Mouse (Mus musculus) myocyte (in vitro differentiated cells): ENCODE measurements around the gene Ptprt. TPM values are rescaled to one million over a fixed set of nuclear protein-coding genes. Genes with fewer than 3 reads are reported as not detected.

Source experiments
- H3K27me3 ChIP-seq: one replicate; pipeline ENCODE4 v1.6.1; 2011; ENCODE audit not compliant: control insufficient read depth, insufficient read depth, insufficient read length
- H3K36me3 ChIP-seq: one replicate; pipeline ENCODE4 v1.6.1; 2011; ENCODE audit not compliant: control insufficient read depth, insufficient read depth
- H3K4me2 ChIP-seq: one replicate; pipeline ENCODE4 v1.6.1; 2011; ENCODE audit warnings: low read depth, control low read depth
- H3K4me3 ChIP-seq: one replicate; pipeline ENCODE4 v1.5.1; 2011; ENCODE audit warnings: mild to moderate bottlenecking, control low read depth, moderate library complexity
- H3K79me2 ChIP-seq: one replicate; pipeline ENCODE4 v1.6.1; 2011; ENCODE audit not compliant: control insufficient read depth, insufficient read depth
- H3ac ChIP-seq: one replicate; pipeline ENCODE4 v1.6.1; 2011; ENCODE audit not compliant: control insufficient read depth, insufficient read length
- CEBPB ChIP-seq: IDR thresholded peaks from 2 replicates; pipeline ENCODE4 v1.6.1; 2011; ENCODE audit warnings: mild to moderate bottlenecking, moderate library complexity; ENCODE audit not compliant: poor library complexity, insufficient read depth, severe bottlenecking
- E2F4 ChIP-seq: IDR thresholded peaks from one replicate; pipeline ENCODE4 v1.6.1; 2011; ENCODE audit warnings: mild to moderate bottlenecking, control low read depth, moderate library complexity; ENCODE audit not compliant: insufficient read depth
- MAX ChIP-seq: IDR thresholded peaks from one replicate; pipeline ENCODE4 v1.6.1; 2011; ENCODE audit warnings: low read depth, mild to moderate bottlenecking, control low read depth
- MYOD1 ChIP-seq, 3 experiments: IDR thresholded peaks; one replicate each; pipeline ENCODE4 v1.6.1; 2011; ENCODE audit warnings: control low read depth in 2 of 3, low read depth in 2 of 3, mild to moderate bottlenecking in 2 of 3, moderate library complexity in 1 of 3; ENCODE audit not compliant: insufficient read length in 2 of 3, control insufficient read depth in 1 of 3
- MYOG ChIP-seq, 3 experiments: IDR thresholded peaks; one replicate each; pipeline ENCODE4 v1.6.1; 2011; ENCODE audit warnings: control low read depth in 2 of 3, low read depth in 2 of 3, mild to moderate bottlenecking in 2 of 3; ENCODE audit not compliant: insufficient read length in 2 of 3, control insufficient read depth in 1 of 3, insufficient read depth in 1 of 3
- POLR2A ChIP-seq: IDR thresholded peaks from one replicate; pipeline ENCODE4 v1.6.1; 2011; ENCODE audit warnings: low read depth, mild to moderate bottlenecking, control low read depth, moderate library complexity; ENCODE audit not compliant: insufficient read length
- POLR2AphosphoS2 ChIP-seq: IDR thresholded peaks from one replicate; pipeline ENCODE4 v1.6.1; 2011; ENCODE audit warnings: low read depth, control low read depth; ENCODE audit not compliant: insufficient read length
- REST ChIP-seq: IDR thresholded peaks from one replicate; pipeline ENCODE4 v1.6.1; 2011; ENCODE audit warnings: mild to moderate bottlenecking, control low read depth, moderate library complexity; ENCODE audit not compliant: insufficient read depth, insufficient read length
- SRF ChIP-seq: IDR thresholded peaks from one replicate; pipeline ENCODE4 v1.6.1; 2011; ENCODE audit warnings: low read depth; ENCODE audit not compliant: control insufficient read depth, insufficient read length
- TCF12 ChIP-seq: IDR thresholded peaks from one replicate; pipeline ENCODE4 v1.6.1; 2011; ENCODE audit warnings: mild to moderate bottlenecking, control low read depth; ENCODE audit not compliant: poor library complexity, insufficient read depth, severe bottlenecking
- TCF3 ChIP-seq: IDR thresholded peaks from one replicate; pipeline ENCODE4 v1.6.1; 2011; ENCODE audit warnings: low read depth, control low read depth; ENCODE audit not compliant: insufficient read length
- USF1 ChIP-seq: IDR thresholded peaks from one replicate; pipeline ENCODE4 v1.6.1; 2011; ENCODE audit warnings: low read depth, mild to moderate bottlenecking, control low read depth, moderate library complexity
- polyA plus RNA-seq: library from polyadenylated mRNA; unstranded; fragments of >200 nt; fragmentation: generic; extraction: Trizol; gene quantifications from one replicate; pipeline ENCODE4 v1.2.1, GENCODE M21; 2012; ENCODE audit warnings: missing spikeins

Ptprt gene
- polyA plus RNA-seq, 1 experiment, result 0.08 TPM

DNA sequence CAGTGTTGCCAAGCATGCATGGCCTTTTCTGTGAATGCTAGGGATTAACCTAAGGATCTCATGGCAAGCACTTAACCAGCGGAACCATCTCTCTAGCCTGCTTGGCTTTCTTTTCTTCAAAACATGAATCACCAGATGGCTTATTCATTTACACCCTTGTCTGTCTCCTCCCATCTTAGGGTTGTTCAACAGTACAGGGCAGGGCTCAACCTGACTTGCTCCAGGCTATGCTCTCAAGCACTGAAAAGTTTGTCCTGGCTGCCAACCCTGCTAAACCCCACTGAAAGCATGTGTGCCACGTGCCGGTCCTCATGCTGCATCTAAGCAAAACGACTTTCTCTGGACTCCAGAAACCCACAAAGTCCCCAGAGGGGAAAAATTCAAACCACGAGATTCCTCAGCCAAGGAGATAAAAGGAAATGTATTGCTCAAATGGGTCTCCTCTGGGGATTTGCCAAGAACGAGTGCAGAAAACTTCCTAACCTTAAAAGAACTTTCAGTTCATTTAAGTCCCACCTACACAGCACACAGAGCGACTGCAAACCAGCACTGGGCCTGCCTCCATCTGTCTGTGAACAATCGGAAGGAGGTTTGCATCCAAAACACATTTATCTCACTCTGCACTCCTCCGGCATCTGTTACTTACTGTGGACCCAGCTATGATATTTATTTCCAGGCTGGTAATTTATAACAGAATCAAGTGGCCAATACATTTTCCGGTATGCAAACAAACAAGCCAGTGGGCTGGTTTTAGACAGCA lies 1090.5 kb downstream of the Ptprt start:
- Histone ChIP-seq H3ac (no peak overlapping the region), H3K27me3 (no peaks in the 10 kb centered on the region), H3K4me2 (peak overlapping the region; percentile 38), H3K36me3 (no peaks in the 10 kb centered on the region), H3K4me3 (no peak overlapping the region), H3K79me2 (no peaks in the 10 kb centered on the region)
- TF ChIP-seq SRF (no peak), POLR2AphosphoS2 (no peak), REST (no peak), TCF12 (no peak), USF1 (no peak), TCF3 (no peak), CEBPB (no peak), MAX (no peak), MYOD1 (IDR thresholded peaks at IDR 0.05; ENCODE audit: control insufficient read depth in 1 of 3, insufficient read length in 2 of 3, low read depth in 2 of 3) (no peak), E2F4 (no peak)

- no peak overlapping the region for H3K4me3 ChIP-seq
- no peaks in the 10 kb centered on the region for H3K27me3 ChIP-seq
- no peak overlapping the region for H3K4me2 ChIP-seq
- no peaks in the 10 kb centered on the region for H3K36me3 ChIP-seq
- TF ChIP-seq MYOD1 (IDR thresholded peaks at IDR 0.05; ENCODE audit: control insufficient read depth in 1 of 3, insufficient read length in 2 of 3, low read depth in 2 of 3) (peak in 1 of 3 experiments; percentile 3), POLR2A (no peak)
- H3ac ChIP-seq, result no peak overlapping the region
- H3K79me2 ChIP-seq, result no peaks in the 10 kb centered on the region
Measured at GRCm38 (mm10) chr2:161561502-161561901, 1099.4 kb downstream of the Ptprt start.

DNA sequence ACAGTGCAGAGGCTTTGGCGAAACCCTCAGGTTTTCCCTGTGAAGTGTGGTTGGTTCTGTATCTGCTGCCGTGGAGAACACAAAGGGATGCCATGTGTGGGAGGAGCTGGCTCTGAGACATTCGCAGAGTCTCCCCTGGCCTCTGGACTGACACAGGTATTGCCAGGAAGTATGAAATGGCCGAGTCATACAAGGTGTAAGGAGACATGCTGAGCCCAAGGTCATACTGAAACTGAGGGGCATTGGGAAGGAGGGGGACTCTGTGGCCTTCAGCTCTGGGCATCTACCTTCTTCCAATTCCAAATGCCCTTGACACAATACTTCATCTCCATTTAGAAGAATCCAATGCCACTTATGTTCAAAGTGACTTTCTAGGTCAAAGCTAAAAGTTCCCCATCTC lies 1103.1 kb downstream of the Ptprt start:
- no peak overlapping the region for H3ac ChIP-seq
- H3K4me3 ChIP-seq, result no peak overlapping the region

DNA sequence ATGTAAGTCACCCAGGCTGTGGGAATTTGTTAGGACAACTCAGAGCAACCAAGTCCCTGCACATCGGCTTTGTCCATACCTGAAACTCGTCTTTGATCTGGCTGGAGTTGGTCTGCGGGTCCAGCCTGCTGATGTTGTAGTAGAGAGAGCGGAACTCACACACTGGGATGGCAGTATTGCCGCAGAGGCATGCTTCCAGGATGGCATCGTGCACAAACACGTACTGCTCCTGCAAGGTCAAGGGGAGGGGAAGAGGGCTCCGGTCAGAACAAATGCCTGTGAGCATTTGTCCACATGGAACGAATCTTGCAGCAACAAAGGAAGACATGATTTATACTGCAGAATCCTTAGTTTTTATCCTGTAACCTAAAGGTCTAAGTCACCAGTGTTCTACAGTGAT lies 1107.3 kb downstream of the Ptprt start:
- no peak overlapping the region for H3ac ChIP-seq
- no peaks in the 10 kb centered on the region for H3K79me2 ChIP-seq
- TF ChIP-seq TCF12, result no peak
- no peak for TF ChIP-seq SRF
- TF ChIP-seq MYOD1 (IDR thresholded peaks at IDR 0.05; ENCODE audit: control insufficient read depth in 1 of 3, insufficient read length in 2 of 3, low read depth in 2 of 3), result no peak
- no peak for TF ChIP-seq MAX
- TF ChIP-seq E2F4, result no peak
- H3K27me3 ChIP-seq, result no peaks in the 10 kb centered on the region
- no peaks in the 10 kb centered on the region for H3K36me3 ChIP-seq
- H3K4me3 ChIP-seq, result no peak overlapping the region
- no peak overlapping the region for H3K4me2 ChIP-seq

More for the DNA sequence above, 1103.1 kb downstream of the Ptprt start:
- H3K36me3 ChIP-seq, result no peaks in the 10 kb centered on the region
- TF ChIP-seq MAX (no peak), USF1 (no peak), POLR2A (no peak), MYOG (IDR thresholded peaks at IDR 0.05; ENCODE audit: control insufficient read depth in 1 of 3, insufficient read depth in 1 of 3, insufficient read length in 2 of 3, low read depth in 2 of 3) (no peak), TCF12 (no peak), REST (no peak), CEBPB (no peak), SRF (no peak), TCF3 (no peak), MYOD1 (IDR thresholded peaks at IDR 0.05; ENCODE audit: control insufficient read depth in 1 of 3, insufficient read length in 2 of 3, low read depth in 2 of 3) (no peak), POLR2AphosphoS2 (no peak), E2F4 (no peak)
- H3K4me2 ChIP-seq, result no peak overlapping the region
- no peaks in the 10 kb centered on the region for H3K79me2 ChIP-seq
- no peaks in the 10 kb centered on the region for H3K27me3 ChIP-seq

GRCm38 (mm10) chr2:161552011-161552410 lies 1108.9 kb downstream of the Ptprt start:
- Histone ChIP-seq H3K79me2 (no peaks in the 10 kb centered on the region), H3ac (no peak overlapping the region), H3K27me3 (no peaks in the 10 kb centered on the region), H3K4me2 (no peak overlapping the region), H3K36me3 (no peaks in the 10 kb centered on the region), H3K4me3 (no peak overlapping the region)
- no peak for TF ChIP-seq CEBPB
- TF ChIP-seq MYOG (IDR thresholded peaks at IDR 0.05; ENCODE audit: control insufficient read depth in 1 of 3, insufficient read depth in 1 of 3, insufficient read length in 2 of 3, low read depth in 2 of 3), result no peak
- TF ChIP-seq E2F4, result no peak
- no peak for TF ChIP-seq POLR2AphosphoS2
- TF ChIP-seq POLR2A, result no peak
- no peak for TF ChIP-seq MAX
- TF ChIP-seq MYOD1 (IDR thresholded peaks at IDR 0.05; ENCODE audit: control insufficient read depth in 1 of 3, insufficient read length in 2 of 3, low read depth in 2 of 3), result no peak
- TF ChIP-seq REST, result no peak
- TF ChIP-seq TCF12, result no peak
- TF ChIP-seq SRF, result no peak
- TF ChIP-seq USF1, result no peak
